Mouse (Mus musculus) CD4-positive, CD25-positive, alpha-beta regulatory T cell, adult 4 months (primary cell): ENCODE data around the gene Rnf126. TPM values are rescaled to one million over a fixed set of nuclear protein-coding genes. Genes with fewer than 3 reads are reported as not detected.
A peak's percentile ranks its signal among the peaks of the same experiment; 100 is the strongest.
"Not testable (repeated sequence)": the region's sequence is repeated elsewhere in the genome, so short reads cannot be mapped to it uniquely, and the experiment has no call there.

Experiments
- ATAC-seq: one replicate; pipeline ENCODE4 v1.8.0; 2017
- polyA plus RNA-seq, 2 experiments: library from polyadenylated mRNA; unstranded; fragments of 100-300 nt; shearing (Covaris generic); gene quantifications; one replicate each; pipeline ENCODE4 v1.2.1; 2017

The Rnf126 gene
- polyA plus RNA-seq, 2 experiments from 2014 or later = 3.4 to 3.5 TPM

DNA sequence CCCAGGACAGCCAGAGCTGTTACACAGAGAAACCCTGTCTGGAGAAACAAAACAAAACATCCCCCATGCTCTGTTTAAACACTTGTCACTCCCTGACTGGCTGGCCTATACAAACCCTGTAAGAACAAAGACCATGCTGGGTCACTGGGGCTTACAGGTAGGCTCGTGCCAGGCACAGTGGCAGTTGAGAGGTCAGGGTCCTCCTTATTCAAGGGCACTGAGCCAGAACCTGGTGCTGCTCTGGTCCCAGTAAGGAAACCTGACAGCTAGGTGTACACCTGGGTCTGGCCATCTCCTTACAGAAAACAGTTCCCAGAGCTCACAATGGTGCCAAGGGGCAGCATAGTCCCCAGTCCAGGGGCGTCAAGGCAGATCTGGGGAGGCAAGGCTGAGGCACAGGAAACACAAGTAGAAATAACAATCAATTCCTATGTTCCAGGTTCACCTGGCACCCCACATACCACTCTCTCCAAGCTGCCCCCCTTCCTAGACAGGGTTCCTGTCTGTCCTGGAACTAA lies 1.5 kb downstream of the Rnf126 start:
- ATAC-seq = no peak

GRCm38 (mm10) chr10:79764234-79764633 lies 2.5 kb downstream of the Rnf126 start:
- no peak for ATAC-seq

DNA sequence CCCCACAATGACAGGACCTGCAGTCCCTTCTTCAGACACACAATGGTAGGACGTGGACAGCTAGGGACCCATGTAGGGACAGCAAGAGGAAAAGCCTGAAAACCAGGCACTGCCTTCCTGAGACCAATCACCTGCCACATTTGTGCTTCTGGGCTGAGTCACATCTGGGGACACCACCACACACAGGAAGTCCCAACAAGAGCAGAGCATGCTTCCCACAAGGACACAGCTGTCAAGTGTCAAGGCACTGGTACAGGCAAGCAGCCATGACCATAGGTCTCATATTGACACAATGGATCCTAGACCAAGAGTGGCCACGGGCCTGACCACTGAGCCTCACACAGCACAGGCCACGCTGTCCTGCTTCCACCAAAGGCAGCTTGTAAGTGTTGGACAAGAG lies 3.9 kb downstream of the Rnf126 start:
- no peak for ATAC-seq

DNA sequence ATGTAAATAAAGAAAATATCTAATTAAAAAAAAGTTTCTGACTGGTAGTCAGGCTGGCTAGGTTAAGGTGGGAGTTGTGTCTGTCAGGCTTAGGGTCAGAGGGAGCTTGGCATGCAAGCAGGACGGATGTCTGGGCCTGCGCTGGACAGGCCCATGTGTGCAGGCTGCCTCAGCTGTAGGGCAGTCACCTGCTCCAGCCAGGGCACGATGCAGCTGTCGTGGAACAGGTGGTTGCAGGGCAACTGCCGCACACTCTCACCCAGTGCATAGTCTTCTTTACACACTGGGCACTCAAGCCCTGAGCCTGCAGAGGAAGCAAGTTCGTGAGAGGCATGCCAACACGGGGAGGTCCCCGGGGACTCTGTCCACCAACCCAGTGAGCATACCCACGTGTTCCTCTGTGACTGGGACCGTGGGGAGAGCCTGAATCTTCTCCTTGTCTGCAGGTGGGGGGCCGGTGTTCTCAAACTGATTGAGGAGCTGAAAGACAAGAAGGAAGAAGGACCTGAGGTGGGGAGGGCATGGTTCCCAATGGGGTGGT lies 6.1 kb downstream of the Rnf126 start:
- ATAC-seq = no peak

- ATAC-seq = not testable (repeated sequence)
These were observed 7.1 kb downstream of the Rnf126 start for GRCm38 (mm10) chr10:79759675-79760074.

DNA sequence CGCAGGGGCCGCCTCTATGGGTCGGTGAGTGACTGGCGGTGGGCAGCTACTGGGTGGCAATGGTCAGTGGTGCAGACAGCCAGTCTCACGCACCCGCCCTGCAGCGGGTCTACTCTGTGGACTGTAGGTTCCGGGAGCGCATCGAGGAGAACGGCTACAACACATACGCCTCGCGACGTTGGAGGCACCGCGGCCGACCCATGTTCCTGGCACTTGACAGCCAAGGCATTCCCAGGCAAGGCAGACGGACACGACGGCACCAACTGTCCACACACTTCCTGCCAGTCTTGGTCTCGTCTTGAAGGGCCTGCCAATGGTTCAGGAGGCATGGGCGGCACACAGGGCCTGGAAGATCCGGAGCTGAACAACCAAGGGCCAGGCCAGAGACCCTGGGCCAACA lies 10.1 kb downstream of the Rnf126 start:
- ATAC-seq = no peak

- ATAC-seq = no peak
These were observed 10.9 kb downstream of the Rnf126 start for GRCm38 (mm10) chr10:79755854-79756253.

DNA sequence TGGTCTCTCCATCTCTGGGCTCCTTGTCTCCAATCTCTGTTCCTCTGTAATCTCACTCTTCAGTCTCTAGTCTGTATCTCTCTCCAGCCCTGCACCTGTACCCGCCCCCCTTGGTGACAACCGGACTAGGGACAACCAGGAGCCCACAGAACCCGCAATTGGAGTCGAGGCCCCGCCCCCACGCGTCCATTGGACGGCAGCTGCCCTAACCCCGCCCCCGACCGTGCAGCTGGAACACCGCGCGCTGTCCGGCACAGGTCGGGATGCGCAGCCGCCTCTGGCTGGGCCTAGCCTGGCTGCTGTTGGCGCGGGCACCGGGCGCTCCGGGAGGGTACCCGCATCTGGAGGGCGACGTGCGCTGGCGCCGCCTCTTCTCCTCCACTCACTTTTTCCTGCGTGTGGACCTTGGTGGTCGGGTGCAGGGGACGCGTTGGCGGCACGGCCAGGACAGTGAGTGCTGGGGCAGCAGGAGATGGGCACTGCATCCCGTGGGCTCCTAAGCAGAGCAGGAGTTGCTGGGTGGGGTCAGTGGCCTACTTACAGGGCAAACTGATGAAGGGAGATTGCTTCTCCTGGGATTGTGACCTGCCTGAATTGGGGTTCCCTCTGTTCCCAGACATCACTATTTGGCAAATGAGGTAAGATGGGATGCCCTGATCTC lies 11.8 kb downstream of the Rnf126 start, which contains the start of gene Fgf22:
Gene Fgf22 (plus strand): TSS at position 221 of the 661 bp plus-strand sequence.
- ATAC-seq = no peak

GRCm38 (mm10) chr10:79748496-79748895 lies 18.3 kb downstream of the Rnf126 start:
- ATAC-seq = no peak

DNA sequence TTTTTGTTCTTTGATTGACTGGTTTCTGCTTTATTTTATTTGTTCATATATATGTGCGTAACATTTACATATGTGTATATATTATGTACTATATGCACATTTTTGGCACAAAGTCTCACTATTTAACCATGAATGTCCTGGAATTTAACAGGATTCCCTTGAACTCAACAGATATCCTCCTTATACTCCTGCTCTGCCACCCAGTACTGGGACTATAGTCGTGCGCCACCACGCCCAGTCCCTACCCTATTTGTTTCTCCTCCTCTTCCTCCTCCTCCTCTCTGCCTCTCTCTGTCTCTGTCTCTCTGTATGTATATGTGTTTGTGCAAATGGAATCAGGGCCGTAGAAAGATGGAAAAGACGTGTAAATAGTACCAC lies 20.0 kb downstream of the Rnf126 start:
- ATAC-seq = peak; percentile 7

GRCm38 (mm10) chr10:79745898-79746773 lies 20.6 kb downstream of the Rnf126 start, which contains the start of gene Polrmt:
TSS of gene Polrmt (minus strand) at chr10:79746581.
- ATAC-seq = peak; percentile 100

GRCm38 (mm10) chr10:79745411-79745810 lies 21.3 kb downstream of the Rnf126 start:
- no peak for ATAC-seq

GRCm38 (mm10) chr10:79743650-79744365 lies 22.9 kb downstream of the Rnf126 start:
- ATAC-seq = no peak

- no peak for ATAC-seq
These were observed 23.6 kb downstream of the Rnf126 start for GRCm38 (mm10) chr10:79743161-79743560.

DNA sequence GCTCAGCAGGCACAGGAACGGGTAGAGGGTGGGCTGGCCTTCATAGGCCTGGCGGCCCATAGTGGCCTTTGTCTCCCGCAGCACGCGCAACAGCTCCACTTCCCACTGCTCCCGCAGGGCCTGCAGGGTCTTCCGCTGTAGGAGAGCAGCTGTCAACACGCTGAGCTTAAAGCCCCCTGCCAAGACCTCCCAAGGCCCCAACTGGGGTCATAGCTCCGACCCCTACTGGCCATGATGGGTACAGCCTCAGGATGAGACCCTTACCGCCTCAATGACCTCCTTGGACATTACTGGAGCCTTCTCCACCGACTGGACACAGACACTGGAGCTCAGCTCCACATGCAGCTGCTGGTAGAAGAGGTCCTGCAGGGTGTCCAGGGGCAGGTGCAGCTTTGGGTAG lies 25.9 kb downstream of the Rnf126 start:
- no peak for ATAC-seq

- ATAC-seq = no peak
These were observed 27.5 kb downstream of the Rnf126 start for GRCm38 (mm10) chr10:79739234-79739633.

DNA sequence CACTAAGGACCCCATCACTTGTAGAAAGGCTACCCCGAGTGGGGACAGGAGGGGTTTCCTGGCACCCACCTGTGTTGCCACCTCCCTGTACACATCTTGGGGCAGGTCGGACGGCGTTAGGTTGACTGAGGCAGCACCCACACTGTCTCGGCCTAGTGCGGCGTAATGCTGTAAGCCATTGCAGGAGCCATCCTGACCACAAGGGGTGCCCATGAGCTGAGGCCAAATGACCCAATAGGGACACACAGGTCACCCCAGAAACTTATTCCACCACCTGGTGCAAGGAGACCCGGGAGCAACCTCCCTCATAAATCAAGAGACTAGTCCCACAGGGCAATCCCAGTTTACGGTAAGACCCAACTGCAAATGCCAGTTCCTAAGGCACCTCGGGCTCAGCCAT lies 28.5 kb downstream of the Rnf126 start:
- ATAC-seq = no peak

- no peak for ATAC-seq
These were observed 30.0 kb downstream of the Rnf126 start for GRCm38 (mm10) chr10:79736706-79737105.

DNA sequence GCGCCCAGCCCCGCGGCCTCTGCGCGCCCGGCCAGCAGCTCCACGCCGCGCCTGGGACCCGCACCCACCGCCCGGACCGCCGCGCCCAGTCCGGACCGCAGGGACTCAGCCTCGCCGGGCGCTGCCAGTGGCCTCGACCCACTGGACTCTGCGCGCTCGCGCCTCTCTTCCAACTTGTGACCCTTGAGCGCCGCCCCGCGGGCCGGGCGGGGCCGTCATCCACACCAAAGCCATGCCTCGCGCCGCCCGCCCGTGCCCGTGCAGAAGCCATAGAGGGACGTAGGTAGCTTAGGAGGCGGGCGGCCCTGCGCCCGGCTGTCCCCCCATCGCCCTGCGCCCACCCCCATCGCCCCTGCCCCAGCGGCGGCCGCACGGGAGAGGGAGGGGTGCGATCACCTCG lies 31.4 kb downstream of the Rnf126 start:
- no peak for ATAC-seq

- ATAC-seq = no peak
These were observed 32.9 kb downstream of the Rnf126 start for GRCm38 (mm10) chr10:79733847-79734246.

- no peak for ATAC-seq
These were observed 34.3 kb downstream of the Rnf126 start for GRCm38 (mm10) chr10:79732500-79732899.

GRCm38 (mm10) chr10:79729357-79729965 lies 37.3 kb downstream of the Rnf126 start:
- ATAC-seq = no peak
